Mouse (Mus musculus) ES-E14 (cell line): Measurements from ENCODE around the gene Tm9sf4. TPM values are rescaled to one million over a fixed set of nuclear protein-coding genes. Genes with fewer than 3 reads are reported as not detected.

ENCODE experiments used
- DNase-seq: peaks from one replicate; pipeline ENCODE4 v3.0.0-alpha.2; 2013; ENCODE audit warnings: low read depth, low spot score
- H3K27ac ChIP-seq: 2 replicates; pipeline ENCODE4 v1.5.1; 2012; ENCODE audit warnings: low read depth, mild to moderate bottlenecking, low read length, moderate library complexity, mixed read lengths; ENCODE audit not compliant: poor library complexity, insufficient read depth, severe bottlenecking
- H3K36me3 ChIP-seq: 2 replicates; pipeline ENCODE4 v1.6.1; 2012; ENCODE audit warnings: mild to moderate bottlenecking, low read length, moderate library complexity, mixed read lengths; ENCODE audit not compliant: control insufficient read depth, poor library complexity, insufficient read depth, severe bottlenecking
- H3K4me1 ChIP-seq, 2 experiments: fragments of 150-350 bp in 1 of 2; sonication (generic) in 1 of 2; 2 replicates each; pipeline ENCODE4 v1.6.1; 2012; ENCODE audit warnings: low read length in 2 of 2, mild to moderate bottlenecking in 1 of 2, mixed read lengths in 1 of 2; ENCODE audit not compliant: control insufficient read depth in 2 of 2, insufficient read depth in 2 of 2, poor library complexity in 1 of 2
- H3K4me3 ChIP-seq, 2 experiments: fragments of 150-350 bp in 1 of 2; sonication (generic) in 1 of 2; 2 replicates each; pipeline ENCODE4 v1.5.1; 2012; ENCODE audit warnings: low read length in 2 of 2, low read depth in 1 of 2, mild to moderate bottlenecking in 1 of 2, mixed read lengths in 1 of 2; ENCODE audit not compliant: insufficient read depth in 1 of 2, poor library complexity in 1 of 2, severe bottlenecking in 1 of 2
- H3K9ac ChIP-seq: 2 replicates; pipeline ENCODE4 v1.6.1; 2012; ENCODE audit warnings: low read depth, mild to moderate bottlenecking, low read length, mixed read lengths; ENCODE audit not compliant: poor library complexity, insufficient read depth, severe bottlenecking
- H3K9me3 ChIP-seq: fragments of 150-350 bp; sonication (generic); 2 replicates; pipeline ENCODE4 v1.6.1; 2012; ENCODE audit warnings: low read depth, mild to moderate bottlenecking, low read length; ENCODE audit not compliant: control insufficient read depth, insufficient read depth
- CHD2 ChIP-seq: IDR thresholded peaks from 2 replicates; pipeline ENCODE4 v1.6.1; 2014; ENCODE audit warnings: mild to moderate bottlenecking, low read depth, low read length, inconsistent platforms
- HCFC1 ChIP-seq: IDR thresholded peaks from 2 replicates; pipeline ENCODE4 v1.6.1; 2012; ENCODE audit warnings: low read length, inconsistent platforms, borderline replicate concordance; ENCODE audit not compliant: insufficient read depth
- MAFK ChIP-seq: IDR thresholded peaks from 2 replicates; pipeline ENCODE4 v1.6.1; 2014; ENCODE audit warnings: mild to moderate bottlenecking, low read depth, low read length, inconsistent platforms; ENCODE audit not compliant: insufficient read depth
- ZC3H11A ChIP-seq: IDR thresholded peaks from 2 replicates; pipeline ENCODE4 v1.6.1; 2012; ENCODE audit warnings: low read depth, mild to moderate bottlenecking, inconsistent platforms, low read length, borderline replicate concordance
- ZNF384 ChIP-seq: IDR thresholded peaks from 2 replicates; pipeline ENCODE4 v1.6.1; 2012; ENCODE audit warnings: low read depth, low read length, inconsistent platforms
- in situ Hi-C, 2 experiments: fragments of 600-800 bp; cut with MboI; formaldehyde crosslinking; loops; one replicate each; pipeline ENCODE4 v1.15.1; 2025; ENCODE audit warnings: low sequenced_read_pairs in 2 of 2, inconsistent platforms in 1 of 2; ENCODE audit not compliant: unreplicated experiment in 2 of 2
- total RNA-seq: library from RNA; depleted of rRNA; stranded (reverse); fragments of 300-350 nt; gene quantifications from 2 replicates; pipeline ENCODE4 v1.2.3, GENCODE M21; 2012

Gene Tm9sf4
- total RNA-seq, 1 experiment: 62.8 TPM

DNA sequence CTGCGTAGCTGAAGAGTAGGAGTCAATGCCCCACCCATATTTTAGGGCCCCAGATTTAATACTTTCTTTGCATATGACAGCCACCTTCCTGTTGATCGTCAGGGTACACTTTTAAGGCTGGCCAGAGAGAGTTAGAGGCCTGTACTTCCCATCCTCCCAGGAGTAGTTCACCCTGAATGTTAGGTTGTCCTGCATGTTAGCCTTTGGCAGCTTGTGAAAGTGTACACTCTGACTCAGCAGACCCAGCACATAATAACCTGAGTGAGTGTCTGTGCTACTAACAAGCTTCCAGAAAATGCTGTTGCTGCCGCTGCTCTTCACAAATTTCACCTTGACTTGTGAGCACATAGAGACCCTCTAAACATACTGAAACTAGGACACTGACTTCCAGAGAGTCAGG lies 16.1 kb downstream of the Tm9sf4 start:
- TF ChIP-seq ZC3H11A (no peak), CHD2 (no peak), ZNF384 (no peak), MAFK (no peak), HCFC1 (no peak)
- Histone ChIP-seq H3K4me3 (no peak overlapping the region), H3K27ac (no peak overlapping the region), H3K36me3 (peaks cover 6% of the 10 kb centered on the region; the same call in 1 of the 2 replicates), H3K9me3 (no peaks in the 10 kb centered on the region), H3K9ac (no peak overlapping the region), H3K4me1 (peaks cover 2% of the 10 kb centered on the region in 2 experiments; a peak in 2 of 4 replicates)
- in situ Hi-C loops: no loop called here
- DNase-seq: no peak

GRCm38 (mm10) chr2:153179126-153179860 lies 18.2 kb downstream of the Tm9sf4 start:
- no peak overlapping the region for H3K4me3 ChIP-seq
- peaks cover 0 to 2% of the 10 kb centered on the region in 2 experiments; a peak in 1 of 4 replicates for H3K4me1 ChIP-seq
- in situ Hi-C loops: no loop called here
- no peak for DNase-seq
- H3K36me3 ChIP-seq: peaks cover 15% of the 10 kb centered on the region
- H3K9me3 ChIP-seq: no peaks in the 10 kb centered on the region
- no peak overlapping the region for H3K9ac ChIP-seq
- no peak overlapping the region for H3K27ac ChIP-seq
- TF ChIP-seq ZC3H11A (no peak), HCFC1 (no peak), CHD2 (no peak), ZNF384 (no peak), MAFK (no peak)

GRCm38 (mm10) chr2:153179961-153180360 lies 18.9 kb downstream of the Tm9sf4 start:
- no peak overlapping the region for H3K4me3 ChIP-seq
- no peaks in the 10 kb centered on the region for H3K9me3 ChIP-seq
- H3K4me1 ChIP-seq: peaks cover 0 to 2% of the 10 kb centered on the region in 2 experiments; a peak in 1 of 4 replicates
- no peak for TF ChIP-seq MAFK
- peaks cover 17% of the 10 kb centered on the region for H3K36me3 ChIP-seq
- no peak for DNase-seq
- no peak overlapping the region for H3K27ac ChIP-seq
- in situ Hi-C loops: no loop called here
- no peak overlapping the region for H3K9ac ChIP-seq

DNA sequence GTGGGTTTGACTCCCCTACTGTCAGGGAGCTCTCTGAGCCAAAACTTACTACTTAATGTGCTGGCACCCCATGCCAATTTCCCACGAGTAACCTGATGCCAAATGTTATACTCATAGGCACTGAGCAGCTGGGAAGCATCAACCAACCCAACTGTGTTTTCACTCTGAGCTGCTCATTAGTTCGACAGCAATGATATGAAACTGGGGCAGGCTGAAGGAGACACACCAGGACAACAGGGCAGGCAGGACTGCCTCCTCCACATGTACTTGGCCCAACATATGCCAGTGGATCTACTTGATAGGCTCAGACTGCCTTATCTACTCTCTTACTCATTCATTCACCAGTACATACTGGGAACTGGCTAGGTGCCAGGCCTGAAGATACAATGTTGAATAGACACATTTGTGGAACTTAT lies 25.1 kb downstream of the Tm9sf4 start:
- Histone ChIP-seq H3K4me3 (no peak overlapping the region), H3K9me3 (no peaks in the 10 kb centered on the region), H3K27ac (no peak overlapping the region), H3K9ac (no peak overlapping the region), H3K4me1 (no peaks in the 10 kb centered on the region), H3K36me3 (peaks cover 45% of the 10 kb centered on the region)
- in situ Hi-C loops: no loop called here
- TF ChIP-seq HCFC1: no peak
- TF ChIP-seq ZNF384: no peak
- no peak for TF ChIP-seq ZC3H11A
- no peak for TF ChIP-seq CHD2
- TF ChIP-seq MAFK: no peak
- DNase-seq: no peak

GRCm38 (mm10) chr2:153187848-153188247 lies 26.7 kb downstream of the Tm9sf4 start:
- Histone ChIP-seq H3K9me3 (no peaks in the 10 kb centered on the region), H3K4me3 (no peak overlapping the region), H3K27ac (no peak overlapping the region), H3K36me3 (peaks cover 49% of the 10 kb centered on the region), H3K4me1 (no peaks in the 10 kb centered on the region), H3K9ac (no peak overlapping the region)
- DNase-seq: no peak
- no peak for TF ChIP-seq HCFC1
- TF ChIP-seq MAFK: no peak
- in situ Hi-C loops: no loop called here
